Mouse (Mus musculus): ENCODE results near the gene Col15a1.

DNA sequence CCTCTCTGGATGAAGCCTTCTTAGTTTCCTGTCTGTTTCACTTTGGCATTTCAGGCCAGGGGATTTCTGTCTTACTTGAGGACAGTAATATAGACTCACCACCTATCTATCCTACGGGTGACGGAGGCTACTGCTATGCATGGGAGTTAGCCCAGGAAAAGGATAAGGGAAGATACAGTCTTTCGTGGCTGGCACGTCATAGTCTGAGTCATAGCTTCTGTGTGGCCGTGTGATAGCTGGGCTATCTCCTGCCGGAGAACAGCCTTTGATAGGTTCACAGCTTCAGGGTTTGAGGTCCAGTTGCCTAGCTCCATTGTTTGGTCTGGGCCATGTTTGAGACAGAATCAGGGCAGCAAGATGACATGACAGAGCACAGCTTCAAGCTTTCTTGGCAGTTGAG, 70.4 kb downstream of the Col15a1 start:
- TF ChIP-seq CTCF (IDR thresholded peaks at IDR 0.05; ENCODE audit: low read depth), result no peak
- no peak for TF ChIP-seq EP300 (optimal IDR thresholded peaks at IDR 0.05)
